Mouse (Mus musculus): ENCODE measurements at regions not wholly inside any gene's neighbourhood (a gene's known extent, or its start where the extent isn't known, plus 50 kb on each side); places are given as distances from the start of the nearest gene placed in this dataset.
A peak's percentile ranks its signal among the peaks of the same experiment; 100 is the strongest.

- Histone ChIP-seq H3K9ac (replicated peaks; ENCODE audit: low read depth, low read length) (no peak overlapping the region), H3K4me3 (ENCODE audit: low read depth, low read length) (no peak overlapping the region), H3K9me3 (ENCODE audit: control insufficient read depth, low read depth, low read length) (no peaks in the 10 kb centered on the region), H3K4me2 (replicated peaks; ENCODE audit: low read depth, low read length) (no peak overlapping the region), H3K4me1 (ENCODE audit: control insufficient read depth, insufficient read depth, low read length) (no peaks in the 10 kb centered on the region), H3K27ac (ENCODE audit: low read length) (no peak overlapping the region), H3K36me3 (ENCODE audit: control insufficient read depth, insufficient read depth, low read length) (no peaks in the 10 kb centered on the region), H3K27me3 (ENCODE audit: control insufficient read depth, insufficient read depth, low read length) (no peaks in the 10 kb centered on the region)
- WGBS, result 45% methylated on average over 8 of the region's 8 CpGs
- no peak for ATAC-seq (ENCODE audit: insufficient number of reproducible peaks, insufficient read depth, low FRiP score, low read depth)
These were observed 232.9 kb downstream of the Irs2 start for GRCm38 (mm10) chr8:10775202-10776010.

- H3K27ac ChIP-seq (ENCODE audit: low read length), result no peak overlapping the region
These were observed 233.5 kb downstream of the Irs2 start for GRCm38 (mm10) chr8:10774778-10775177.

GRCm38 (mm10) chr8:10768181-10768580 lies 240.1 kb downstream of the Irs2 start:
- no peaks in the 10 kb centered on the region for H3K27me3 ChIP-seq (ENCODE audit: control insufficient read depth, insufficient read depth, low read length)
- no peaks in the 10 kb centered on the region for H3K9me3 ChIP-seq (ENCODE audit: control insufficient read depth, low read depth, low read length)
- H3K4me2 ChIP-seq (replicated peaks; ENCODE audit: low read depth, low read length), result no peak overlapping the region
- no peaks in the 10 kb centered on the region for H3K36me3 ChIP-seq (ENCODE audit: control insufficient read depth, insufficient read depth, low read length)
- no peaks in the 10 kb centered on the region for H3K4me1 ChIP-seq (ENCODE audit: control insufficient read depth, insufficient read depth, low read length)
- no peak overlapping the region for H3K9ac ChIP-seq (replicated peaks; ENCODE audit: low read depth, low read length)
- no peak for ATAC-seq (ENCODE audit: insufficient number of reproducible peaks, insufficient read depth, low FRiP score, low read depth)
- no peak overlapping the region for H3K4me3 ChIP-seq (ENCODE audit: low read depth, low read length)
- WGBS, result 77% methylated on average over 4 of the region's 4 CpGs
- H3K27ac ChIP-seq (ENCODE audit: low read length), result no peak overlapping the region

More at GRCm38 (mm10) chr8:10774778-10775177, 233.5 kb downstream of the Irs2 start:
- Histone ChIP-seq H3K4me1 (ENCODE audit: control insufficient read depth, insufficient read depth, low read length) (no peaks in the 10 kb centered on the region), H3K27me3 (ENCODE audit: control insufficient read depth, insufficient read depth, low read length) (no peaks in the 10 kb centered on the region), H3K9ac (replicated peaks; ENCODE audit: low read depth, low read length) (no peak overlapping the region), H3K4me3 (ENCODE audit: low read depth, low read length) (no peak overlapping the region), H3K9me3 (ENCODE audit: control insufficient read depth, low read depth, low read length) (no peaks in the 10 kb centered on the region), H3K4me2 (replicated peaks; ENCODE audit: low read depth, low read length) (no peak overlapping the region), H3K36me3 (ENCODE audit: control insufficient read depth, insufficient read depth, low read length) (no peaks in the 10 kb centered on the region)
- WGBS, result 92% methylated on average over 3 of the region's 3 CpGs
- no peak for ATAC-seq (ENCODE audit: insufficient number of reproducible peaks, insufficient read depth, low FRiP score, low read depth)

DNA sequence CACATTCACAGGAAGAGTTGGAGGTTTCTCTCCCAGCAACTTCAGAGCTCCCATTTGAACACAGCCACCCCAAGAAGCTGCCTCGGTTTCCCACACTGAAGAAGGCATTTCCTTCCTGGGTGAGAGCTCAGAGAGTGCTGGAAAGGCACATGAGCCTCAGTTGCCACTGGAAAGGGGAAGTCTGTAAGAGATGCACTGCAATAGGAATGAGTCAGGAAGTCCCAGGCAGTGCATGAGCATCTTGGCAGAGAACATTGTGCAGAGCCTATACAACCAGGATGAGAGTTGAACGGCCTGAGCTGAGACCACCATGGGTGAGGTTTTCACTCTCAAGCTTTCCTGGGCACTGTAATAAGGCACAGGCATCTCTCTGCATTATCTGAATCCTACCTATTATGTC lies 244.4 kb downstream of the Irs2 start:
- Histone ChIP-seq H3K27me3 (ENCODE audit: control insufficient read depth, insufficient read depth, low read length) (no peaks in the 10 kb centered on the region), H3K27ac (ENCODE audit: low read length) (no peak overlapping the region), H3K9me3 (ENCODE audit: control insufficient read depth, low read depth, low read length) (no peaks in the 10 kb centered on the region), H3K4me1 (ENCODE audit: control insufficient read depth, insufficient read depth, low read length) (peaks cover 16% of the 10 kb centered on the region), H3K4me2 (replicated peaks; ENCODE audit: low read depth, low read length) (no peak overlapping the region), H3K9ac (replicated peaks; ENCODE audit: low read depth, low read length) (no peak overlapping the region), H3K36me3 (ENCODE audit: control insufficient read depth, insufficient read depth, low read length) (no peaks in the 10 kb centered on the region), H3K4me3 (ENCODE audit: low read depth, low read length) (no peak overlapping the region)
- WGBS, result 74% methylated on average over 2 of the region's 2 CpGs
- ATAC-seq (ENCODE audit: insufficient number of reproducible peaks, insufficient read depth, low FRiP score, low read depth), result no peak

DNA sequence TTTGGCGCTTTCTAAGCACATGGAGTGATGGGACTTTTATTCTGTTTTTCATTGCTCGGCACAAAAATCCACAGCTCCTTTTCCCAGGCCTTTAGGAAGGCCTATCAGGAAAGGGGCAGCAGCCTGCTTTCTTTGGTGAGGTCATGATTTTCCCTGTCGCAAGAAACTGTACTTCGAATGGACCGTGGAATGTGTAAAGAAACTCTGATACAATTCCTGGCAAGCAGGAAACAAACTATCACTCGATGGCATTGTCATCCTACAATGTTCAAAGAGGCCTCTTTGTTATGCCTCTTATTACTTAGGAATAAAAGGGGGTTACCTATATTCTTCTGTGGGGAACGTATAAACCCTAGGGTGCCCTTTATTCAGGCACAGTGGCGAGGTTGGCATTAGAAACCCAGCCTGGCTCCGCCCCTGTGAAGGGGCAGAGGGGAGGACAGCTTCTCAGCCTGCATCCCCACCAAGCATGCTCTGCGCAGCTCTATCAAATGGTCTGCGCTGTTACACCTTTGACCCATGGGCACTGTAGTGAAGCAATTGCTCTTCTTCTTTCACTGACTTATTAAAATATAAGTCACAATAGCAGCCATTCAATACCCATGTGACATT lies 246.5 kb downstream of the Irs2 start:
- Histone ChIP-seq H3K27me3 (ENCODE audit: control insufficient read depth, insufficient read depth, low read length) (no peaks in the 10 kb centered on the region), H3K4me1 (ENCODE audit: control insufficient read depth, insufficient read depth, low read length) (peaks cover 16% of the 10 kb centered on the region), H3K4me2 (replicated peaks; ENCODE audit: low read depth, low read length) (no peak overlapping the region), H3K9ac (replicated peaks; ENCODE audit: low read depth, low read length) (no peak overlapping the region), H3K9me3 (ENCODE audit: control insufficient read depth, low read depth, low read length) (no peaks in the 10 kb centered on the region), H3K4me3 (ENCODE audit: low read depth, low read length) (no peak overlapping the region), H3K27ac (ENCODE audit: low read length) (peak overlapping the region; percentile 93), H3K36me3 (ENCODE audit: control insufficient read depth, insufficient read depth, low read length) (no peaks in the 10 kb centered on the region)
- no peak for ATAC-seq (ENCODE audit: insufficient number of reproducible peaks, insufficient read depth, low FRiP score, low read depth)
- WGBS, result 40% methylated on average over 11 of the region's 11 CpGs

GRCm38 (mm10) chr8:10760851-10761693 lies 247.2 kb downstream of the Irs2 start:
- Histone ChIP-seq H3K36me3 (ENCODE audit: control insufficient read depth, insufficient read depth, low read length) (no peaks in the 10 kb centered on the region), H3K9ac (replicated peaks; ENCODE audit: low read depth, low read length) (no peak overlapping the region), H3K27ac (ENCODE audit: low read length) (peak overlapping the region; percentile 93), H3K4me1 (ENCODE audit: control insufficient read depth, insufficient read depth, low read length) (peaks cover 16% of the 10 kb centered on the region), H3K9me3 (ENCODE audit: control insufficient read depth, low read depth, low read length) (no peaks in the 10 kb centered on the region), H3K27me3 (ENCODE audit: control insufficient read depth, insufficient read depth, low read length) (no peaks in the 10 kb centered on the region), H3K4me3 (ENCODE audit: low read depth, low read length) (no peak overlapping the region), H3K4me2 (replicated peaks; ENCODE audit: low read depth, low read length) (peak overlapping the region; percentile 26; the same call in 1 of the 2 replicates)
- peak; percentile 84 for ATAC-seq (ENCODE audit: insufficient number of reproducible peaks, insufficient read depth, low FRiP score, low read depth)
- 5% methylated on average over 17 of the region's 17 CpGs for WGBS

DNA sequence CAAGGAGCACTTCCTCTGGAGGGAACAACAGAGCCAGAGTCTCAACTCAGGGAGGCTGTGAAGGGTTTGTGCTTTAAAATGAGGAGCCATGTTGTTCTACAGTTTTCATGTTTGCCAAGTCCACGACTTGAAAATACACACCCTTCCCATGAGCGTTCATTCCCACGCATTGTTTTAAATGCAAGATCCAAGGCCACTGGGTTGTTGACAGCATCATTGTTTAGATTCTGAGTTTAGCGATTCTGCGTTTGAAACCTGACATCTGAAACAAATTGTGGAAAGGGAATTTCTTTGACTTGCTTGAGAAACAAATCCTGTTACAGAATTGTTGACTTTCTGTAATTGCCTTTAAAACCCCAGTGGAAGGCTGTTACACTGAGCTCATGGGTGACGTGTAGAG lies 248.0 kb downstream of the Irs2 start:
- Histone ChIP-seq H3K4me3 (ENCODE audit: low read depth, low read length) (no peak overlapping the region), H3K4me1 (ENCODE audit: control insufficient read depth, insufficient read depth, low read length) (peaks cover 16% of the 10 kb centered on the region), H3K9ac (replicated peaks; ENCODE audit: low read depth, low read length) (no peak overlapping the region), H3K9me3 (ENCODE audit: control insufficient read depth, low read depth, low read length) (no peaks in the 10 kb centered on the region), H3K4me2 (replicated peaks; ENCODE audit: low read depth, low read length) (no peak overlapping the region), H3K36me3 (ENCODE audit: control insufficient read depth, insufficient read depth, low read length) (no peaks in the 10 kb centered on the region), H3K27ac (ENCODE audit: low read length) (peak overlapping the region; percentile 93), H3K27me3 (ENCODE audit: control insufficient read depth, insufficient read depth, low read length) (no peaks in the 10 kb centered on the region)
- no peak for ATAC-seq (ENCODE audit: insufficient number of reproducible peaks, insufficient read depth, low FRiP score, low read depth)
- 37% methylated on average over 6 of the region's 6 CpGs for WGBS

- no peak overlapping the region for H3K27ac ChIP-seq (ENCODE audit: low read length)
- H3K4me1 ChIP-seq (ENCODE audit: control insufficient read depth, insufficient read depth, low read length), result peaks cover 16% of the 10 kb centered on the region
- no peaks in the 10 kb centered on the region for H3K36me3 ChIP-seq (ENCODE audit: control insufficient read depth, insufficient read depth, low read length)
- H3K9me3 ChIP-seq (ENCODE audit: control insufficient read depth, low read depth, low read length), result no peaks in the 10 kb centered on the region
- no peaks in the 10 kb centered on the region for H3K27me3 ChIP-seq (ENCODE audit: control insufficient read depth, insufficient read depth, low read length)
- no peak overlapping the region for H3K9ac ChIP-seq (replicated peaks; ENCODE audit: low read depth, low read length)
- H3K4me2 ChIP-seq (replicated peaks; ENCODE audit: low read depth, low read length), result no peak overlapping the region
- 83% methylated on average over 4 of the region's 4 CpGs for WGBS
- ATAC-seq (ENCODE audit: insufficient number of reproducible peaks, insufficient read depth, low FRiP score, low read depth), result no peak
- no peak overlapping the region for H3K4me3 ChIP-seq (ENCODE audit: low read depth, low read length)
These were observed 250.1 kb downstream of the Irs2 start for GRCm38 (mm10) chr8:10758151-10758550.

Data from stomach, embryonic 14.5 days (tissue).